Mouse (Mus musculus) stomach, postnatal 0 days (tissue): ENCODE data around the gene Arrdc2.

Experiments
- CTCF ChIP-seq: IDR thresholded peaks from 2 replicates; pipeline ENCODE4 v1.5.1; 2016; ENCODE audit warnings: antibody characterized with exemption, low read depth, mild to moderate bottlenecking, moderate library complexity
- EP300 ChIP-seq: optimal IDR thresholded peaks from 2 replicates; pipeline ENCODE3; 2016; ENCODE audit warnings: antibody characterized with exemption

DNA sequence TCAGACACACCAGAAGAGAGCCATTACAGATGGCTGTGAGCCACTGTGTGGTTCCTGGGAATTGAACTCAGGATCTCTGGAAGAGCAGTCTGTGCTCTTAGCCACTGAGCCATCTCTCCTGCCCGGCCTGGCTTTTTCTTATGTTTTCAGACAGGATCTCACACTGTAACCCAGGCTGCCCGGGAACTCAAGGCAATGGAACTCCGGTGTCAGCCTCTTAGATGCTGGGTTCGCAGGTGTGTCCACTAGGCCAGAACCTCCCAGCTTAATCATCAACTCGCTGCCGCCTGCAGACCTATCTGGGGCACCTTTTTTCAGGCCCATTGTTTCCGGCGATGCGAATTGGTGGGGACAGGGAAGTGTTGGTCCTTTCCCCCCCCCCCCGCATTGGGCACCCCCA lies 1.1 kb upstream of the Arrdc2 start:
- TF ChIP-seq EP300 (no peak), CTCF (no peak)
